Mouse (Mus musculus) limb, embryonic 12.5 days (tissue): Measurements from ENCODE around the gene Olfr250. TPM values are rescaled to one million over a fixed set of nuclear protein-coding genes. Genes with fewer than 3 reads are reported as not detected.
"Not testable (repeated sequence)": the region's sequence is repeated elsewhere in the genome, so short reads cannot be mapped to it uniquely, and the experiment has no call there.

ENCODE experiments used
- ATAC-seq: fragments of 200-750 bp; cut with Nextera tagmentation; 2 replicates; pipeline ENCODE4 v1.8.0; 2017; ENCODE audit warnings: low read depth, moderate TSS enrichment; ENCODE audit not compliant: insufficient number of reproducible peaks, insufficient read depth, low FRiP score, low TSS enrichment
- H3K27ac ChIP-seq: fragments of 300-500 bp; sonication (generic); 2 replicates; pipeline ENCODE4 v1.5.1; 2016; ENCODE audit warnings: mild to moderate bottlenecking, moderate library complexity
- H3K27me3 ChIP-seq: fragments of 300-500 bp; sonication (generic); 2 replicates; pipeline ENCODE4 v1.6.1; 2016; ENCODE audit warnings: mild to moderate bottlenecking, moderate library complexity
- H3K36me3 ChIP-seq: fragments of 300-500 bp; sonication (generic); 2 replicates; pipeline ENCODE4 v1.6.1; 2016; ENCODE audit warnings: mild to moderate bottlenecking, moderate library complexity
- H3K4me1 ChIP-seq: fragments of 300-500 bp; sonication (generic); replicated peaks from 2 replicates; pipeline ENCODE4 v1.6.1; 2016
- H3K4me2 ChIP-seq: fragments of 300-500 bp; sonication (generic); 2 replicates; pipeline ENCODE4 v1.6.1; 2016; ENCODE audit warnings: mild to moderate bottlenecking, moderate library complexity
- H3K4me3 ChIP-seq: fragments of 300-500 bp; sonication (generic); replicated peaks from 2 replicates; pipeline ENCODE4 v1.5.1; 2016; ENCODE audit warnings: mild to moderate bottlenecking
- H3K9ac ChIP-seq: fragments of 300-500 bp; sonication (generic); replicated peaks from 2 replicates; pipeline ENCODE4 v1.6.1; 2016; ENCODE audit warnings: mild to moderate bottlenecking, moderate library complexity
- H3K9me3 ChIP-seq: fragments of 300-500 bp; sonication (generic); 2 replicates; pipeline ENCODE4 v1.6.1; 2016; ENCODE audit warnings: mild to moderate bottlenecking, moderate library complexity
- WGBS: fragments of 180-500 bp; shearing (Covaris S2); methylation state at CpG from one replicate; pipeline ENCODE4 v1.1.7; 2016; 5-methylcytosine and 5-hydroxymethylcytosine counted together
- polyA plus RNA-seq: library from polyadenylated mRNA; unstranded; fragments of >200 nt; fragmentation: Nextera tagmentation; extraction: Ambion mirVana; gene quantifications from 2 replicates; pipeline ENCODE4 v1.2.1, GENCODE M21; 2016

Gene Olfr250
- polyA plus RNA-seq = not detected in 2 replicates

GRCm38 (mm10) chr9:38366596-38366995 lies at the start of gene Olfr250:
Gene Olfr250 (plus strand): TSS chr9:38366896.
- Histone ChIP-seq H3K4me2 (no peak within 1 kb of the TSS), H3K9ac (no peak within 1 kb of the TSS), H3K4me3 (no peak within 1 kb of the TSS), H3K4me1 (no peaks in the 10 kb centered on the region), H3K27ac (no peak within 1 kb of the TSS), H3K27me3 (no peaks in the 10 kb centered on the region), H3K36me3 (no peaks in the 10 kb centered on the region), H3K9me3 (no peaks in the 10 kb centered on the region)
- WGBS = 88% methylated on average over 2 of the region's 2 CpGs
- no peak for ATAC-seq

- Histone ChIP-seq H3K4me3 (no peak within 1 kb of the TSS), H3K9ac (no peak within 1 kb of the TSS), H3K36me3 (no peaks in the 10 kb centered on the region), H3K9me3 (no peaks in the 10 kb centered on the region), H3K4me2 (no peak within 1 kb of the TSS), H3K27me3 (no peaks in the 10 kb centered on the region), H3K27ac (no peak within 1 kb of the TSS), H3K4me1 (no peaks in the 10 kb centered on the region)
- WGBS = 82% methylated on average over 3 of the region's 3 CpGs
- no peak for ATAC-seq
Measured at GRCm38 (mm10) chr9:38328760-38329159, 37.9 kb upstream of the Olfr250 start, which contains the start of gene Olfr25. Gene Olfr25 (plus strand): TSS chr9:38329060.

GRCm38 (mm10) chr9:38348111-38348510 lies 18.6 kb upstream of the Olfr250 start, which contains the start of gene Olfr898:
Gene Olfr898 (plus strand): TSS chr9:38348411.
- no peaks in the 10 kb centered on the region for H3K27me3 ChIP-seq
- WGBS = 87% methylated on average over 4 of the region's 4 CpGs

GRCm38 (mm10) chr9:38376786-38377185 lies 10.1 kb downstream of the Olfr250 start, which contains the start of gene Olfr251:
Gene Olfr251 (plus strand): TSS chr9:38377086.
- H3K9me3 ChIP-seq = no peaks in the 10 kb centered on the region
- 65% methylated on average over 2 of the region's 2 CpGs for WGBS
- no peak within 1 kb of the TSS for H3K9ac ChIP-seq
- no peaks in the 10 kb centered on the region for H3K36me3 ChIP-seq
- H3K27ac ChIP-seq = no peak within 1 kb of the TSS
- no peaks in the 10 kb centered on the region for H3K27me3 ChIP-seq
- H3K4me1 ChIP-seq = no peaks in the 10 kb centered on the region
- no peak within 1 kb of the TSS for H3K4me3 ChIP-seq
- ATAC-seq = no peak
- H3K4me2 ChIP-seq = no peak within 1 kb of the TSS

More at GRCm38 (mm10) chr9:38348111-38348510, 18.6 kb upstream of the Olfr250 start, which contains the start of gene Olfr898:
- Histone ChIP-seq H3K4me2 (no peak within 1 kb of the TSS), H3K9ac (no peak within 1 kb of the TSS), H3K4me3 (no peak within 1 kb of the TSS), H3K9me3 (0 out of 2 replicates have a peak, but pooled peaks cover 3% of the 10 kb centered on the region), H3K4me1 (no peaks in the 10 kb centered on the region), H3K27ac (no peak within 1 kb of the TSS), H3K36me3 (no peaks in the 10 kb centered on the region)
- ATAC-seq = no peak

- WGBS = 90% methylated on average over 1 of the region's 1 CpGs
- Histone ChIP-seq H3K4me2 (no peak within 1 kb of the TSS), H3K36me3 (no peaks in the 10 kb centered on the region), H3K27me3 (no peaks in the 10 kb centered on the region), H3K4me1 (no peaks in the 10 kb centered on the region), H3K27ac (no peak within 1 kb of the TSS), H3K4me3 (no peak within 1 kb of the TSS), H3K9me3 (no peaks in the 10 kb centered on the region), H3K9ac (no peak within 1 kb of the TSS)
- no peak for ATAC-seq
Measured at GRCm38 (mm10) chr9:38401398-38401797, 34.7 kb downstream of the Olfr250 start, which contains the start of gene Olfr147. Gene Olfr147 (plus strand): TSS chr9:38401698.

GRCm38 (mm10) chr9:38407502-38407901 lies 40.8 kb downstream of the Olfr250 start:
- not testable (repeated sequence) for H3K4me1 ChIP-seq, H3K36me3 ChIP-seq, H3K4me2 ChIP-seq, ATAC-seq, H3K9me3 ChIP-seq, H3K9ac ChIP-seq, H3K27ac ChIP-seq, H3K27me3 ChIP-seq, H3K4me3 ChIP-seq
- 83% methylated on average over 3 of the region's 3 CpGs for WGBS

- not testable (repeated sequence) for H3K36me3 ChIP-seq, ATAC-seq, H3K4me2 ChIP-seq, H3K27ac ChIP-seq, H3K27me3 ChIP-seq, H3K9ac ChIP-seq, H3K4me3 ChIP-seq, H3K4me1 ChIP-seq
- WGBS = 91% methylated on average over 14 of the region's 14 CpGs
- peaks cover 18% of the 10 kb centered on the region for H3K9me3 ChIP-seq
Measured at GRCm38 (mm10) chr9:38413502-38413901, 46.8 kb downstream of the Olfr250 start.

Other genes starting within 250 kb of the Olfr250 start
- gene Olfr890, start 224.4 kb upstream of the Olfr250 start, polyA plus RNA-seq = not detected in 2 replicates
- not detected in 2 replicates for gene Olfr891, start 186.1 kb upstream of the Olfr250 start, polyA plus RNA-seq
- not detected in 2 replicates for gene Olfr893, start 158.5 kb upstream of the Olfr250 start, polyA plus RNA-seq
- not detected in 2 replicates for gene Olfr894, start 148.8 kb upstream of the Olfr250 start, polyA plus RNA-seq
- not detected in 2 replicates for gene Olfr143, start 114.1 kb upstream of the Olfr250 start, polyA plus RNA-seq
- gene Olfr895, start 99.0 kb upstream of the Olfr250 start, polyA plus RNA-seq = not detected in 2 replicates
- gene Olfr896-ps1, start 75.8 kb upstream of the Olfr250 start, polyA plus RNA-seq = not detected in 2 replicates
- not detected in 2 replicates for gene Olfr25, start 37.8 kb upstream of the Olfr250 start, polyA plus RNA-seq
- not detected in 2 replicates for gene Olfr898, start 18.5 kb upstream of the Olfr250 start, polyA plus RNA-seq
- not detected in 2 replicates for gene Olfr251, start 10.2 kb downstream of the Olfr250 start, polyA plus RNA-seq
- gene Olfr147, start 34.8 kb downstream of the Olfr250 start, polyA plus RNA-seq = not detected in 2 replicates
- gene Olfr901, start 62.6 kb downstream of the Olfr250 start, polyA plus RNA-seq = not detected in 2 replicates
- gene Olfr902, start 80.8 kb downstream of the Olfr250 start, polyA plus RNA-seq = not detected in 2 replicates
- gene Olfr904, start 96.2 kb downstream of the Olfr250 start, polyA plus RNA-seq = not detected in 2 replicates
- gene Olfr905, start 104.2 kb downstream of the Olfr250 start, polyA plus RNA-seq = not detected in 2 replicates
- gene Olfr906, start 120.2 kb downstream of the Olfr250 start, polyA plus RNA-seq = not detected in 2 replicates
- not detected in 2 replicates for gene Olfr907, start 128.9 kb downstream of the Olfr250 start, polyA plus RNA-seq
- gene Olfr911-ps1, start 154.7 kb downstream of the Olfr250 start, polyA plus RNA-seq = not detected in 2 replicates
- not detected in 2 replicates for gene Olfr910, start 171.0 kb downstream of the Olfr250 start, polyA plus RNA-seq
- not detected in 2 replicates for gene Olfr912, start 213.3 kb downstream of the Olfr250 start, polyA plus RNA-seq
- not detected in 2 replicates for gene Olfr913, start 225.9 kb downstream of the Olfr250 start, polyA plus RNA-seq
- gene Olfr914, start 238.2 kb downstream of the Olfr250 start, polyA plus RNA-seq = not detected in 2 replicates